Mouse (Mus musculus) ES-E14 (cell line): ENCODE data around the gene Fam169b. TPM values are rescaled to one million over a fixed set of nuclear protein-coding genes. Genes with fewer than 3 reads are reported as not detected.

Source experiments
- DNase-seq: peaks from one replicate; pipeline ENCODE4 v3.0.0-alpha.2; 2013; ENCODE audit warnings: low read depth, low spot score
- H3K27ac ChIP-seq: 2 replicates; pipeline ENCODE4 v1.5.1; 2012; ENCODE audit warnings: low read depth, mild to moderate bottlenecking, low read length, moderate library complexity, mixed read lengths; ENCODE audit not compliant: poor library complexity, insufficient read depth, severe bottlenecking
- H3K36me3 ChIP-seq: 2 replicates; pipeline ENCODE4 v1.6.1; 2012; ENCODE audit warnings: mild to moderate bottlenecking, low read length, moderate library complexity, mixed read lengths; ENCODE audit not compliant: control insufficient read depth, poor library complexity, insufficient read depth, severe bottlenecking
- H3K4me1 ChIP-seq, 2 experiments: fragments of 150-350 bp in 1 of 2; sonication (generic) in 1 of 2; 2 replicates each; pipeline ENCODE4 v1.6.1; 2012; ENCODE audit warnings: low read length in 2 of 2, mild to moderate bottlenecking in 1 of 2, mixed read lengths in 1 of 2; ENCODE audit not compliant: control insufficient read depth in 2 of 2, insufficient read depth in 2 of 2, poor library complexity in 1 of 2
- H3K4me3 ChIP-seq, 2 experiments: fragments of 150-350 bp in 1 of 2; sonication (generic) in 1 of 2; 2 replicates each; pipeline ENCODE4 v1.5.1; 2012; ENCODE audit warnings: low read length in 2 of 2, low read depth in 1 of 2, mild to moderate bottlenecking in 1 of 2, mixed read lengths in 1 of 2; ENCODE audit not compliant: insufficient read depth in 1 of 2, poor library complexity in 1 of 2, severe bottlenecking in 1 of 2
- H3K9ac ChIP-seq: 2 replicates; pipeline ENCODE4 v1.6.1; 2012; ENCODE audit warnings: low read depth, mild to moderate bottlenecking, low read length, mixed read lengths; ENCODE audit not compliant: poor library complexity, insufficient read depth, severe bottlenecking
- H3K9me3 ChIP-seq: fragments of 150-350 bp; sonication (generic); 2 replicates; pipeline ENCODE4 v1.6.1; 2012; ENCODE audit warnings: low read depth, mild to moderate bottlenecking, low read length; ENCODE audit not compliant: control insufficient read depth, insufficient read depth
- CHD2 ChIP-seq: IDR thresholded peaks from 2 replicates; pipeline ENCODE4 v1.6.1; 2014; ENCODE audit warnings: mild to moderate bottlenecking, low read depth, low read length, inconsistent platforms
- HCFC1 ChIP-seq: IDR thresholded peaks from 2 replicates; pipeline ENCODE4 v1.6.1; 2012; ENCODE audit warnings: low read length, inconsistent platforms, borderline replicate concordance; ENCODE audit not compliant: insufficient read depth
- MAFK ChIP-seq: IDR thresholded peaks from 2 replicates; pipeline ENCODE4 v1.6.1; 2014; ENCODE audit warnings: mild to moderate bottlenecking, low read depth, low read length, inconsistent platforms; ENCODE audit not compliant: insufficient read depth
- ZC3H11A ChIP-seq: IDR thresholded peaks from 2 replicates; pipeline ENCODE4 v1.6.1; 2012; ENCODE audit warnings: low read depth, mild to moderate bottlenecking, inconsistent platforms, low read length, borderline replicate concordance
- ZNF384 ChIP-seq: IDR thresholded peaks from 2 replicates; pipeline ENCODE4 v1.6.1; 2012; ENCODE audit warnings: low read depth, low read length, inconsistent platforms
- in situ Hi-C, 2 experiments: fragments of 600-800 bp; cut with MboI; formaldehyde crosslinking; loops; one replicate each; pipeline ENCODE4 v1.15.1; 2025; ENCODE audit warnings: low sequenced_read_pairs in 2 of 2, inconsistent platforms in 1 of 2; ENCODE audit not compliant: unreplicated experiment in 2 of 2
- total RNA-seq: library from RNA; depleted of rRNA; stranded (reverse); fragments of 300-350 nt; gene quantifications from 2 replicates; pipeline ENCODE4 v1.2.3, GENCODE M21; 2012

Gene Fam169b
- total RNA-seq, 1 experiment: 5.7 TPM

DNA sequence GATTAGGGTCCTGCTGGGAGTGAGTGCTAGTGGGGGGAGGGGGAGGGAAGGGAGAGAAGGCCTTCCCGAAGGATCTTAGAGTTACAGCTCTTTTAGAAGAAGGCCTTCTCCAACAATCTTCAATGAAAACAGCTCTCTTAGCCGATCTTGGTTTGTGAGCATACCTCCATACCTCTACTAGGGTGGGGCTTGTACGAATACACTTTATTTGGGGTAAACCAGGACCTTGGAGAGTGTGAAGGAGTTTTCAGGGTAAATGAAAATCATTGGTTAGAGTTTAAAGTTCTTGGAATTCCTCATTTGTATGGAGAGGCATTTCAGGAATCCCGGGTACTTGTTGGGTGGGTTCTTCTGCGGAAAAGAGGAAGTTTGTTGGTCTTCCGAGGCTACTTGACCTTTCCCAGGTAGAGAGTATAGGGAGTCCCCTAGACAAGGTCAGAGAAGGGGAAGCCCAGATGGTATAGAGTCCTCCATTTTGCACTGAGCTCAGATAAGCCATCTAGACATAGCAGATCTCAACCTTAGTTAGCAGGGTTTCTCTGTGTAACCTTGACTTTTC lies 14.0 kb upstream of the Fam169b start:
- peak; percentile 70 for DNase-seq
- TF ChIP-seq CHD2 (peak; percentile 71), ZNF384 (no peak), HCFC1 (no peak), ZC3H11A (no peak)
- Histone ChIP-seq H3K36me3 (peaks cover 2% of the 10 kb centered on the region; the same call in 1 of the 2 replicates), H3K9me3 (no peaks in the 10 kb centered on the region), H3K4me3 (no peak overlapping the region), H3K4me1 (peaks cover 8 to 18% of the 10 kb centered on the region in 2 experiments; a peak in 3 of 4 replicates), H3K27ac (0 out of 2 replicates have a peak overlapping the region, but pooled peaks have one; percentile 53), H3K9ac (no peak overlapping the region)
- in situ Hi-C loops: no loop called here

DNA sequence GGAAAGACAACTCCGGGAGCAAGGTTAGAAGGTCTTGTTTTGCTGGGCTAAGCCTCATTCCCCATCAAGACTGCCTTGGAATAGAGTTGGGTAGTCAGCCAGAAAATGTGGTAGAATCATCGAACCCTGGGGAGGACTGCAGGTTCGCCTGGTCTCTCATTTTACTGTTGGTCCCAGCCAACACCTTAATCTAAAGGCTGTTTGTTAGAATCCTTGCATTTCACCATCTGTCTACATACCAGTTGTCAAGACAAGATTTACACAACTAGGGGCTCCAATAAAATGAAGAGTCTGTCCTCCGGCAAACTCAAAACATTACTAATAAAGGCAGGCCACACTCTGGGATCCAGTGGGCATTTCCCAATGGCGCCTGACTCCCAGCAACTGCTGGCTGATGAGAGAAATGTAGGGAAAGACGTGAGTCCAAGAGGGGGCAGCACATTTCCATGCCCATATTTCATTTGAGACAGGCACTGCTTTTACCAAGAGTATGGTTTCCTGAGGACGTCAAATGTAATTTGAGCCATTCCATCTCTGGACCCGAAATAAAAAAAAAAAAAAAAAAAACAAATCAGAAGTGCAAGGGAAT lies 10.9 kb upstream of the Fam169b start:
- DNase-seq: no peak
- H3K4me3 ChIP-seq: no peak overlapping the region
- TF ChIP-seq ZNF384 (no peak), CHD2 (no peak), MAFK (no peak)
- peaks cover 10 to 21% of the 10 kb centered on the region in 2 experiments; a peak in 3 of 4 replicates for H3K4me1 ChIP-seq
- in situ Hi-C loops: no loop called here
- no peak overlapping the region for H3K9ac ChIP-seq
- no peaks in the 10 kb centered on the region for H3K9me3 ChIP-seq
- no peak overlapping the region for H3K27ac ChIP-seq
- peaks cover 2% of the 10 kb centered on the region; the same call in 1 of the 2 replicates for H3K36me3 ChIP-seq

DNA sequence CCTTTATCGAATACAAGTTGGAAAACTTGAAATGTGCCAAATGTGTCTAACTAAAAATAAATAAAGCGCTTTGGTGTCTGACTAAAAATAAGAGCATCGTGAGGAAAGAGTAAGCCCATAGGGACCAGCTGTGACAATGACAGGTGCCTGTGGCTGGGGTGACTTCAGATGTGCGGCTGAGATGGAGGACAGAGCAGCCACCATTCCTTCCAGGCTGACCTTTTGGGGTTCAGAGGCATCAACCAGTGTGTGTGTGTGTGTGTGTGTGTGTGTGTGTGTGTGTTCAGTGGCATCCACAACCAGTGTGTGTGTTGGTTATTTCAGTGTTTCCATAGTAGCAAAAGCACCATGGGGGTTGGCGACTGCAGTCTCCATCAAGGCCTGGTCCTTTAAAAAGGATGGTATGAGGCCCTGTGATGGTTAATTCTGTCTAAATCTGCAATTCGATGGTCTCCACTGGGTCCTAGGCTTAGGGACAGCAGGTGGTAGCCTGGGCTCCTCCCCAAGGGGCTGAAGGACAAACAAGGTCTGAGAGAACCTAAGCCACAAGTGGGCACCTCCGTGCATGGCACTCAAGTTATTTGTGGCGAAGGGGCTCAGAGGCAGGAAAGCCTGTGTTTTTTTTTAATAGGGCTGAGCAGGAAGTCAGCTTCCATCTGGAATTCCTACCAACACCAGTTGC lies 10.2 kb upstream of the Fam169b start:
- no peak for TF ChIP-seq CHD2
- TF ChIP-seq ZC3H11A: no peak
- no peak for TF ChIP-seq HCFC1
- TF ChIP-seq ZNF384: no peak
- TF ChIP-seq MAFK: no peak
- no peak for DNase-seq
- Histone ChIP-seq H3K9me3 (no peaks in the 10 kb centered on the region), H3K9ac (peak overlapping the region; percentile 12; the same call in 1 of the 2 replicates), H3K27ac (no peak overlapping the region), H3K4me3 (peak overlapping the region; percentile 22 to 64), H3K4me1 (peaks cover 10 to 17% of the 10 kb centered on the region in 2 experiments; a peak in 3 of 4 replicates), H3K36me3 (peaks cover 2% of the 10 kb centered on the region; the same call in 1 of the 2 replicates)
- in situ Hi-C loops: no loop called here

DNA sequence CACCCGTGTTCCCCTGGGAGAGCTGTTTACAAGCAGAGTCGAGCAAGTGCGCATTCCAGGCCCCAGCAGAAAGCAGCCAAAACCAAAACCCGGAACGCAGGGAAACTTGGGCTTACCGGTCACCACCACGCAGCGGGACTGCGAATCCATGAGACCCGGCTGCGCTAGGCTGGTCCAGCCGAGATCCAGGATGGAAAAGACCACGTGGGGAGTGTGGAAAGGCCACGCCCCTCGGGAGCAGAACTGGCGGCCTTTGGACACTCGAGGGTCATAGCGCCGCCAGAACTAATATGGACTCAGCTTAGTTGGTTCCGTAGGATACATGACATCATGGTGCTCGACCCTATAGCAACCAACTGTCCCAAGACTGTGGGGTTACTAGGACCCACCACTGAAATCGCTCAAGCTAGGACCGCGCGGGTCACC lies 9.6 kb upstream of the Fam169b start, which contains the start of gene Pgpep1l:
TSS of gene Pgpep1l (minus strand) at position 206 of the 426 bp plus-strand sequence.
- no peak for DNase-seq
- no peaks in the 10 kb centered on the region for H3K9me3 ChIP-seq
- in situ Hi-C loops: no loop called here
- peak within 1 kb of the TSS; percentile 12; the same call in 1 of the 2 replicates for H3K9ac ChIP-seq
- peak within 1 kb of the TSS; percentile 22 to 64 for H3K4me3 ChIP-seq
- TF ChIP-seq ZNF384: no peak
- no peak for TF ChIP-seq MAFK
- no peak for TF ChIP-seq CHD2
- no peak for TF ChIP-seq ZC3H11A
- no peak for TF ChIP-seq HCFC1
- H3K4me1 ChIP-seq: peaks cover 10 to 12% of the 10 kb centered on the region in 2 experiments; a peak in 3 of 4 replicates
- peaks cover 2% of the 10 kb centered on the region; the same call in 1 of the 2 replicates for H3K36me3 ChIP-seq
- no peak within 1 kb of the TSS for H3K27ac ChIP-seq
